Comparison of ENCODE assay signal across 15 mouse cellular contexts in genomic region chr1:58889826-58890546, GRCm38 (mm10).
DNase-seq lines count a peak whose midpoint lies in the region; ATAC-seq lines count a peak whose summit lies in the region.
"Had no signal": no experiment of that assay in that cellular context is flagged by ENCODE, and none has a peak within 500 bp of the region (broad histone marks: within the 10 kb centered on the region; RNA-seq: fewer than 3 reads in every experiment).

No protein-coding gene starts in this region.

- H3K9me3 ChIP-seq in kidney, embryonic 14.5 days (ENCODE audit: control insufficient read depth, low read length) = no peaks in the 10 kb centered on the region
- H3K9me3 ChIP-seq in liver, embryonic 12.5 days (replicated peaks) = no peaks in the 10 kb centered on the region
- H3K9me3 ChIP-seq: G1E; heart, embryonic 10.5 days; hindbrain, embryonic 10.5 days; limb, embryonic 12.5 days had no signal

- H3K4me2 ChIP-seq in kidney, embryonic 14.5 days (replicated peaks; ENCODE audit: low read depth, low read length) = no peak overlapping the region
- no peak overlapping the region for H3K4me2 ChIP-seq in liver, embryonic 12.5 days
- H3K4me2 ChIP-seq: limb, embryonic 12.5 days had no signal

- no peak overlapping the region for H3K9ac ChIP-seq in kidney, embryonic 14.5 days (ENCODE audit: low read depth, low read length)
- no peak overlapping the region for H3K9ac ChIP-seq in liver, embryonic 12.5 days
- H3K9ac ChIP-seq: limb, embryonic 12.5 days had no signal

- no peaks in the 10 kb centered on the region for H3K27me3 ChIP-seq in kidney, embryonic 14.5 days (ENCODE audit: control insufficient read depth, insufficient read depth, low read length)
- no peaks in the 10 kb centered on the region for H3K27me3 ChIP-seq in liver, embryonic 12.5 days (replicated peaks)
- H3K27me3 ChIP-seq: limb, embryonic 12.5 days had no signal

- intact Hi-C loops in gastrocnemius, postnatal 14 days (cut with DNase I; ENCODE audit: low total_unique reads) = no loop called here

- WGBS in kidney, embryonic 14.5 days = 45% methylated on average over 5 of the region's 5 CpGs
- 54% methylated on average over 5 of the region's 5 CpGs for WGBS in liver, embryonic 12.5 days (ENCODE audit: insufficient replicate concordance)

- no peak for ATAC-seq in kidney, embryonic 14.5 days (ENCODE audit: low FRiP score, low TSS enrichment)
- ATAC-seq in liver, embryonic 12.5 days = no peak
- ATAC-seq: midbrain, embryonic 16.5 days had no signal

- no peak overlapping the region for H3K4me3 ChIP-seq in kidney, embryonic 14.5 days (ENCODE audit: low read length)
- no peak overlapping the region for H3K4me3 ChIP-seq in liver, embryonic 12.5 days
- H3K4me3 ChIP-seq: heart, embryonic 10.5 days; hindbrain, embryonic 10.5 days; limb, embryonic 12.5 days had no signal

- H3K27ac ChIP-seq in kidney, embryonic 14.5 days (ENCODE audit: low read depth, low read length) = no peak overlapping the region
- no peak overlapping the region for H3K27ac ChIP-seq in liver, embryonic 12.5 days
- H3K27ac ChIP-seq: heart, embryonic 10.5 days; hindbrain, embryonic 10.5 days; limb, embryonic 12.5 days had no signal

- peak; percentile 12 for DNase-seq in kidney, adult 11 months
- DNase-seq in ZHBTc4 (ENCODE audit: low read depth, low spot score) = peak; percentile 70
- DNase-seq in kidney, postnatal 14 days = peak; percentile 29
- peak; percentile 4 for DNase-seq in lung, postnatal 14 days
- DNase-seq in adrenal gland, postnatal 25 days = no peak
- no peak for DNase-seq in gastrocnemius, postnatal 14 days
- DNase-seq: cerebellum, postnatal 10 days; right cerebral cortex, postnatal 4 days had no signal

- H3K36me3 ChIP-seq in kidney, embryonic 14.5 days (ENCODE audit: control insufficient read depth, insufficient read depth, low read length) = no peaks in the 10 kb centered on the region
- H3K36me3 ChIP-seq in liver, embryonic 12.5 days = no peaks in the 10 kb centered on the region
- H3K36me3 ChIP-seq: G1E; heart, embryonic 10.5 days; hindbrain, embryonic 10.5 days; limb, embryonic 12.5 days had no signal

- no peaks in the 10 kb centered on the region for H3K4me1 ChIP-seq in kidney, embryonic 14.5 days (ENCODE audit: control insufficient read depth, insufficient read depth, low read length)
- no peaks in the 10 kb centered on the region for H3K4me1 ChIP-seq in liver, embryonic 12.5 days
- H3K4me1 ChIP-seq: heart, embryonic 10.5 days; hindbrain, embryonic 10.5 days; limb, embryonic 12.5 days had no signal

Comparison
In these comparisons a context has a peak if more than half of its experiments do, and no peak if none do; other contexts are left out.
1. DNase-seq: peak in kidney, adult 11 months (single experiment), ZHBTc4 (single experiment), kidney, postnatal 14 days (single experiment) and lung, postnatal 14 days (single experiment); none in adrenal gland, postnatal 25 days (single experiment) and gastrocnemius, postnatal 14 days (single experiment).